Mouse (Mus musculus) spleen, adult 2 months (tissue): ENCODE measurements around the gene Klhl29.

Source experiments
- CTCF ChIP-seq: fragments of 200-500 bp; IDR thresholded peaks from 2 replicates; pipeline ENCODE4 v1.5.1; 2011; ENCODE audit warnings: mild to moderate bottlenecking, inconsistent platforms; ENCODE audit not compliant: insufficient read depth, insufficient read length, insufficient replicate concordance; ENCODE audit errors: extremely low read depth
- POLR2A ChIP-seq: fragments of 200-500 bp; IDR thresholded peaks from 2 replicates; pipeline ENCODE4 v1.6.1; 2011; ENCODE audit warnings: low read depth, low read length, inconsistent platforms

DNA sequence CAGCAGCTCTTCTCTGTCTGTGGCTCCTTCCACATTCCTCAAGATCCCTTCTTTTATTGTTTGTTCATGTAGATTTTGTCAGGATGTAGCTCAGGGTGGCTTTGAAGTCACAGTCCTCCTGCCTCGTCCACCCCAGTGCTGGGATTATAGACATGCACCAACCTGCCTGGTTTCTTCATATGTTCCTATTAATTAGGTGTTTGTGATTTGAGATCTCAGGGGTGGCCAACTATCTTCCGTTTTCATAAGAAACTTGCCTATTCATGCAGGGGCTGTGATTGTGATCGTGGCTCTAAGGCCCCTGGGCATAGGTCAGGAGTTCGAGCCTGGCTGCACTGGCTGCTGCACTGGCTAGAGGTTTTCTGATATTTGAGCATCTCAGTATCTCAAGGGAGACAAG is 49.8 kb upstream of the Klhl29 start:
- TF ChIP-seq CTCF (no peak), POLR2A (no peak)
